Mouse (Mus musculus) Patski (cell line): ENCODE results near the gene Oas1e. TPM values are rescaled to one million over a fixed set of nuclear protein-coding genes. Genes with fewer than 3 reads are reported as not detected.
"Not testable (repeated sequence)": the region's sequence is repeated elsewhere in the genome, so short reads cannot be mapped to it uniquely, and the experiment has no call there.

Source experiments
- ATAC-seq: fragments of 100-300 bp; one replicate; pipeline ENCODE4 v1.8.0; 2021
- CTCF ChIA-PET: fragments of 350-600 bp; sonication (Branson Sonifier 250); formaldehyde crosslinking; loops from one replicate; lab custom pipeline; 2022; ENCODE audit warnings: inconsistent platforms; lab: Charles Lee
- POLR2A ChIA-PET: fragments of 350-600 bp; sonication (Branson Sonifier 250); formaldehyde crosslinking; loops from one replicate; lab custom pipeline; 2022; ENCODE audit warnings: antibody characterized with exemption, inconsistent platforms; lab: Charles Lee
- DNase-seq: peaks from one replicate; pipeline ENCODE4 v3.0.0-alpha.2; 2011; ENCODE audit warnings: low read depth, low spot score
- H3K27me3 ChIP-seq: fragments of 371-371 bp; one replicate; pipeline ENCODE4 v1.5.1; 2021
- CTCF ChIP-seq: fragments of 100-300 bp; IDR thresholded peaks from one replicate; pipeline ENCODE4 v1.5.1; 2021
- in situ Hi-C: fragments of 300-500 bp; cut with MboI; formaldehyde crosslinking; loops from 3 replicates; pipeline ENCODE4 v1.11.1; 2018; ENCODE audit warnings: low pct_unique_long_range_greater_than_20kb, mixed read lengths
- polyA plus RNA-seq: library from polyadenylated mRNA; unstranded; gene quantifications from one replicate; pipeline ENCODE4 v1.2.3, GENCODE M21; 2021

Gene Oas1e
- polyA plus RNA-seq, 1 experiment from 2014 or later, result not detected

GRCm38 (mm10) chr5:120809171-120809570 lies 13.8 kb upstream of the Oas1e start:
- H3K27me3 ChIP-seq, result no peaks in the 10 kb centered on the region
- ATAC-seq, result no peak
- DNase-seq, result no peak
- in situ Hi-C loops, result no loop called here
- ChIA-PET POLR2A (no interaction called here), CTCF (no interaction called here)
- no peak for TF ChIP-seq CTCF

GRCm38 (mm10) chr5:120806458-120806857 lies 11.1 kb upstream of the Oas1e start:
- in situ Hi-C loops, result no loop called here
- POLR2A ChIA-PET, result no interaction called here
- no peaks in the 10 kb centered on the region for H3K27me3 ChIP-seq
- TF ChIP-seq CTCF, result no peak
- CTCF ChIA-PET, result interaction anchor here (1.2 kb wide), 1 partner anchor 42 kb away, joined by 4 read pairs; no protein-coding TSS in a partner anchor
- ATAC-seq (no peak), DNase-seq (peak; percentile 19)

- TF ChIP-seq CTCF, result no peak
- DNase-seq (no peak), ATAC-seq (no peak)
- POLR2A ChIA-PET, result no interaction called here
- no peaks in the 10 kb centered on the region for H3K27me3 ChIP-seq
- in situ Hi-C loops, result no loop called here
- CTCF ChIA-PET, result no interaction called here
These were observed 8.3 kb upstream of the Oas1e start for GRCm38 (mm10) chr5:120803596-120803995.

GRCm38 (mm10) chr5:120798943-120799342 lies 3.6 kb upstream of the Oas1e start:
- in situ Hi-C loops, result loop anchor here (5.0 kb wide), 1 partner anchor 93 kb away; no protein-coding TSS in a partner anchor
- H3K27me3 ChIP-seq, ATAC-seq, POLR2A ChIA-PET, DNase-seq, CTCF ChIA-PET: not testable (repeated sequence)

GRCm38 (mm10) chr5:120798147-120798546 lies 2.8 kb upstream of the Oas1e start:
- ATAC-seq, POLR2A ChIA-PET, H3K27me3 ChIP-seq, DNase-seq, CTCF ChIA-PET: not testable (repeated sequence)
- in situ Hi-C loops, result loop anchor here (5.0 kb wide), 1 partner anchor 94 kb away; no protein-coding TSS in a partner anchor

GRCm38 (mm10) chr5:120793043-120793442 lies 2.3 kb downstream of the Oas1e start:
- peak; percentile 85 for TF ChIP-seq CTCF
- in situ Hi-C loops, result no loop called here
- no peak for DNase-seq
- POLR2A ChIA-PET, result no interaction called here
- H3K27me3 ChIP-seq, result no peaks in the 10 kb centered on the region
- ATAC-seq, result peak; percentile 23
- CTCF ChIA-PET, result interaction anchor here (1.1 to 1.4 kb wide), 3 partner anchors 43 to 63 kb away, joined by 3 to 4 read pairs (median 3); no protein-coding TSS in a partner anchor

- TF ChIP-seq CTCF, result no peak
- in situ Hi-C loops, result no loop called here
- no peaks in the 10 kb centered on the region for H3K27me3 ChIP-seq
- ChIA-PET CTCF (no interaction called here), POLR2A (no interaction called here)
- ATAC-seq (no peak), DNase-seq (no peak)
These were observed 8.3 kb downstream of the Oas1e start for GRCm38 (mm10) chr5:120787042-120787441.

GRCm38 (mm10) chr5:120782446-120782845 lies 12.9 kb downstream of the Oas1e start:
- in situ Hi-C loops, result no loop called here
- ChIA-PET CTCF (no interaction called here), POLR2A (no interaction called here)
- ATAC-seq (no peak), DNase-seq (no peak)
- TF ChIP-seq CTCF, result no peak
- H3K27me3 ChIP-seq, result no peaks in the 10 kb centered on the region

- no peak for TF ChIP-seq CTCF
- POLR2A ChIA-PET, result no interaction called here
These were observed 13.7 kb downstream of the Oas1e start for GRCm38 (mm10) chr5:120781646-120782045.

GRCm38 (mm10) chr5:120779922-120780321 lies 15.4 kb downstream of the Oas1e start:
- TF ChIP-seq CTCF, result no peak
- ATAC-seq (peak; percentile 36), DNase-seq (no peak)
- in situ Hi-C loops, result loop anchor here (5.0 kb wide), 1 partner anchor 62 kb away; no protein-coding TSS in a partner anchor
- H3K27me3 ChIP-seq, result no peaks in the 10 kb centered on the region
- CTCF ChIA-PET, result no interaction called here
- POLR2A ChIA-PET, result no interaction called here

More at GRCm38 (mm10) chr5:120781646-120782045, 13.7 kb downstream of the Oas1e start:
- H3K27me3 ChIP-seq, result no peaks in the 10 kb centered on the region
- in situ Hi-C loops, result no loop called here
- DNase-seq (no peak), ATAC-seq (no peak)
- CTCF ChIA-PET, result no interaction called here

- DNase-seq (no peak), ATAC-seq (no peak)
- no peaks in the 10 kb centered on the region for H3K27me3 ChIP-seq
- ChIA-PET POLR2A (no interaction called here), CTCF (no interaction called here)
- in situ Hi-C loops, result loop anchor here (5.0 kb wide), 1 partner anchor 63 kb away; no protein-coding TSS in a partner anchor
- TF ChIP-seq CTCF, result no peak
These were observed 16.4 kb downstream of the Oas1e start for GRCm38 (mm10) chr5:120778941-120779340.

- POLR2A ChIA-PET, result no interaction called here
- in situ Hi-C loops, result loop anchor here (5.0 kb wide), 1 partner anchor 65 kb away; no protein-coding TSS in a partner anchor
- TF ChIP-seq CTCF, result no peak
- ATAC-seq (no peak), DNase-seq (no peak)
- no peaks in the 10 kb centered on the region for H3K27me3 ChIP-seq
- CTCF ChIA-PET, result no interaction called here
These were observed 17.9 kb downstream of the Oas1e start, which contains the start of gene Oas3 for GRCm38 (mm10) chr5:120777478-120777877. Gene Oas3 (minus strand): TSS chr5:120777661.
